Mouse (Mus musculus): ENCODE results near the gene Tnfrsf13c. TPM values are rescaled to one million over a fixed set of nuclear protein-coding genes. Genes with fewer than 3 reads are reported as not detected.

The Tnfrsf13c gene
- polyA plus RNA-seq, 1 experiment: not detected

GRCm38 (mm10) chr15:82209295-82210050, 14.7 kb downstream of the Tnfrsf13c start:
- H3K4me3 ChIP-seq (replicated peaks): no peak overlapping the region
- H3K27me3 ChIP-seq (replicated peaks): peaks cover 49% of the 10 kb centered on the region
- H3K36me3 ChIP-seq (replicated peaks; ENCODE audit: low read length): peaks cover 48% of the 10 kb centered on the region
- peaks cover 27% of the 10 kb centered on the region for H3K4me1 ChIP-seq
- no peaks in the 10 kb centered on the region for H3K9me3 ChIP-seq
- TF ChIP-seq FLI1 (IDR thresholded peaks at IDR 0.05; ENCODE audit: low read length): no peak
- TF ChIP-seq GATA1 (IDR thresholded peaks at IDR 0.05; ENCODE audit: borderline replicate concordance, low read length): no peak

GRCm38 (mm10) chr15:82208307-82208706, 15.9 kb downstream of the Tnfrsf13c start:
- TF ChIP-seq FLI1 (IDR thresholded peaks at IDR 0.05; ENCODE audit: low read length) (no peak), GATA1 (IDR thresholded peaks at IDR 0.05; ENCODE audit: borderline replicate concordance, low read length) (no peak)
- H3K4me3 ChIP-seq (replicated peaks): no peak overlapping the region
- H3K9me3 ChIP-seq: no peaks in the 10 kb centered on the region
- peaks cover 41% of the 10 kb centered on the region for H3K27me3 ChIP-seq (replicated peaks)
- peaks cover 27% of the 10 kb centered on the region for H3K4me1 ChIP-seq
- peaks cover 60% of the 10 kb centered on the region for H3K36me3 ChIP-seq (replicated peaks; ENCODE audit: low read length)

GRCm38 (mm10) chr15:82207504-82208219, 16.5 kb downstream of the Tnfrsf13c start:
- Histone ChIP-seq H3K9me3 (no peaks in the 10 kb centered on the region), H3K4me3 (replicated peaks) (no peak overlapping the region), H3K27me3 (replicated peaks) (peaks cover 34% of the 10 kb centered on the region), H3K36me3 (replicated peaks; ENCODE audit: low read length) (peaks cover 66% of the 10 kb centered on the region), H3K4me1 (peaks cover 26% of the 10 kb centered on the region)
- TF ChIP-seq FLI1 (IDR thresholded peaks at IDR 0.05; ENCODE audit: low read length) (no peak), GATA1 (IDR thresholded peaks at IDR 0.05; ENCODE audit: borderline replicate concordance, low read length) (no peak)

GRCm38 (mm10) chr15:82207105-82207459, 17.1 kb downstream of the Tnfrsf13c start:
- TF ChIP-seq FLI1 (IDR thresholded peaks at IDR 0.05; ENCODE audit: low read length): no peak
- no peak for TF ChIP-seq GATA1 (IDR thresholded peaks at IDR 0.05; ENCODE audit: borderline replicate concordance, low read length)
- peaks cover 20% of the 10 kb centered on the region for H3K4me1 ChIP-seq
- H3K36me3 ChIP-seq (replicated peaks; ENCODE audit: low read length): peaks cover 72% of the 10 kb centered on the region
- no peaks in the 10 kb centered on the region for H3K9me3 ChIP-seq
- H3K27me3 ChIP-seq (replicated peaks): peaks cover 28% of the 10 kb centered on the region
- no peak overlapping the region for H3K4me3 ChIP-seq (replicated peaks)

GRCm38 (mm10) chr15:82206365-82207104, 17.6 kb downstream of the Tnfrsf13c start:
- TF ChIP-seq GATA1 (IDR thresholded peaks at IDR 0.05; ENCODE audit: borderline replicate concordance, low read length): no peak
- Histone ChIP-seq H3K4me1 (peaks cover 15% of the 10 kb centered on the region), H3K27me3 (replicated peaks) (peaks cover 23% of the 10 kb centered on the region), H3K4me3 (replicated peaks) (no peak overlapping the region), H3K36me3 (replicated peaks; ENCODE audit: low read length) (peaks cover 78% of the 10 kb centered on the region), H3K9me3 (no peaks in the 10 kb centered on the region)

- no peaks in the 10 kb centered on the region for H3K9me3 ChIP-seq
- TF ChIP-seq FLI1 (IDR thresholded peaks at IDR 0.05; ENCODE audit: low read length) (no peak), GATA1 (IDR thresholded peaks at IDR 0.05; ENCODE audit: borderline replicate concordance, low read length) (no peak)
- peaks cover 6% of the 10 kb centered on the region for H3K27me3 ChIP-seq (replicated peaks)
- H3K36me3 ChIP-seq (replicated peaks; ENCODE audit: low read length): peaks cover 93% of the 10 kb centered on the region
- H3K4me3 ChIP-seq (replicated peaks): no peak overlapping the region
- H3K4me1 ChIP-seq: peaks cover 5% of the 10 kb centered on the region; the same call in 1 of the 2 replicates
These were observed 19.3 kb downstream of the Tnfrsf13c start for GRCm38 (mm10) chr15:82204680-82205371.

GRCm38 (mm10) chr15:82203611-82204351, 20.4 kb downstream of the Tnfrsf13c start:
- Histone ChIP-seq H3K4me3 (replicated peaks) (no peak overlapping the region), H3K9me3 (no peaks in the 10 kb centered on the region), H3K36me3 (replicated peaks; ENCODE audit: low read length) (peaks cover 97% of the 10 kb centered on the region), H3K27me3 (replicated peaks) (no peaks in the 10 kb centered on the region), H3K4me1 (peaks cover 12% of the 10 kb centered on the region)
- TF ChIP-seq GATA1 (IDR thresholded peaks at IDR 0.05; ENCODE audit: borderline replicate concordance, low read length): no peak
- no peak for TF ChIP-seq FLI1 (IDR thresholded peaks at IDR 0.05; ENCODE audit: low read length)

GRCm38 (mm10) chr15:82203090-82203489, 21.1 kb downstream of the Tnfrsf13c start:
- H3K36me3 ChIP-seq (replicated peaks; ENCODE audit: low read length): peaks cover 100% of the 10 kb centered on the region
- no peaks in the 10 kb centered on the region for H3K9me3 ChIP-seq
- TF ChIP-seq GATA1 (IDR thresholded peaks at IDR 0.05; ENCODE audit: borderline replicate concordance, low read length) (no peak), FLI1 (IDR thresholded peaks at IDR 0.05; ENCODE audit: low read length) (no peak)
- no peak overlapping the region for H3K4me3 ChIP-seq (replicated peaks)
- no peaks in the 10 kb centered on the region for H3K27me3 ChIP-seq (replicated peaks)
- H3K4me1 ChIP-seq: peaks cover 19% of the 10 kb centered on the region

- Histone ChIP-seq H3K4me1 (peaks cover 29% of the 10 kb centered on the region), H3K4me3 (replicated peaks) (no peak overlapping the region), H3K9me3 (no peaks in the 10 kb centered on the region), H3K27me3 (replicated peaks) (no peaks in the 10 kb centered on the region), H3K36me3 (replicated peaks; ENCODE audit: low read length) (peaks cover 100% of the 10 kb centered on the region)
- TF ChIP-seq FLI1 (IDR thresholded peaks at IDR 0.05; ENCODE audit: low read length) (no peak), GATA1 (IDR thresholded peaks at IDR 0.05; ENCODE audit: borderline replicate concordance, low read length) (no peak)
These were observed 22.1 kb downstream of the Tnfrsf13c start for GRCm38 (mm10) chr15:82202086-82202485.

Measured in megakaryocyte, embryonic 14.5 days (primary cell).